Mouse (Mus musculus) liver, embryonic 13.5 days (tissue): ENCODE measurements around the gene Acta2. TPM values are rescaled to one million over a fixed set of nuclear protein-coding genes. Genes with fewer than 3 reads are reported as not detected.

Experiments used
- ATAC-seq: fragments of 200-750 bp; cut with Nextera tagmentation; 2 replicates; pipeline ENCODE4 v1.8.0; 2017; ENCODE audit warnings: low read depth, mild to moderate bottlenecking, moderate number of reproducible peaks, moderate library complexity
- DNase-seq: peaks from one replicate; pipeline ENCODE4 v3.0.0; 2022
- H3K27ac ChIP-seq: fragments of 300-500 bp; sonication (generic); 2 replicates; pipeline ENCODE4 v1.5.1; 2015; ENCODE audit warnings: moderate library complexity, mild to moderate bottlenecking, inconsistent platforms
- H3K27me3 ChIP-seq: fragments of 300-500 bp; sonication (generic); 2 replicates; pipeline ENCODE4 v1.6.1; 2015; ENCODE audit warnings: mild to moderate bottlenecking, inconsistent platforms
- H3K36me3 ChIP-seq: fragments of 300-500 bp; sonication (generic); 2 replicates; pipeline ENCODE4 v1.6.1; 2015; ENCODE audit warnings: mild to moderate bottlenecking, inconsistent platforms
- H3K4me1 ChIP-seq: fragments of 300-500 bp; sonication (generic); replicated peaks from 2 replicates; pipeline ENCODE4 v1.6.1; 2015; ENCODE audit warnings: inconsistent platforms
- H3K4me2 ChIP-seq: fragments of 300-500 bp; sonication (generic); 2 replicates; pipeline ENCODE4 v1.6.1; 2015; ENCODE audit warnings: inconsistent platforms, mild to moderate bottlenecking, moderate library complexity
- H3K4me3 ChIP-seq: fragments of 300-500 bp; sonication (generic); replicated peaks from 2 replicates; pipeline ENCODE4 v1.5.1; 2015; ENCODE audit warnings: mild to moderate bottlenecking, inconsistent platforms
- H3K9ac ChIP-seq: fragments of 300-500 bp; sonication (generic); 2 replicates; pipeline ENCODE4 v1.6.1; 2015; ENCODE audit warnings: mild to moderate bottlenecking, inconsistent platforms
- H3K9me3 ChIP-seq: fragments of 300-500 bp; sonication (generic); replicated peaks from 2 replicates; pipeline ENCODE4 v1.6.1; 2016; ENCODE audit warnings: inconsistent platforms
- WGBS: fragments of 180-500 bp; shearing (Covaris S2); methylation state at CpG from one replicate; pipeline ENCODE4 v1.1.7; 2015; ENCODE audit not compliant: insufficient replicate concordance; 5-methylcytosine and 5-hydroxymethylcytosine counted together
- polyA plus RNA-seq: library from polyadenylated mRNA; unstranded; fragments of >200 nt; fragmentation: Nextera tagmentation; extraction: Ambion mirVana; gene quantifications from 2 replicates; pipeline ENCODE4 v1.2.1, GENCODE M21; 2015

Gene Acta2
- polyA plus RNA-seq, 1 experiment from 2014 or later = 24.4 TPM

DNA sequence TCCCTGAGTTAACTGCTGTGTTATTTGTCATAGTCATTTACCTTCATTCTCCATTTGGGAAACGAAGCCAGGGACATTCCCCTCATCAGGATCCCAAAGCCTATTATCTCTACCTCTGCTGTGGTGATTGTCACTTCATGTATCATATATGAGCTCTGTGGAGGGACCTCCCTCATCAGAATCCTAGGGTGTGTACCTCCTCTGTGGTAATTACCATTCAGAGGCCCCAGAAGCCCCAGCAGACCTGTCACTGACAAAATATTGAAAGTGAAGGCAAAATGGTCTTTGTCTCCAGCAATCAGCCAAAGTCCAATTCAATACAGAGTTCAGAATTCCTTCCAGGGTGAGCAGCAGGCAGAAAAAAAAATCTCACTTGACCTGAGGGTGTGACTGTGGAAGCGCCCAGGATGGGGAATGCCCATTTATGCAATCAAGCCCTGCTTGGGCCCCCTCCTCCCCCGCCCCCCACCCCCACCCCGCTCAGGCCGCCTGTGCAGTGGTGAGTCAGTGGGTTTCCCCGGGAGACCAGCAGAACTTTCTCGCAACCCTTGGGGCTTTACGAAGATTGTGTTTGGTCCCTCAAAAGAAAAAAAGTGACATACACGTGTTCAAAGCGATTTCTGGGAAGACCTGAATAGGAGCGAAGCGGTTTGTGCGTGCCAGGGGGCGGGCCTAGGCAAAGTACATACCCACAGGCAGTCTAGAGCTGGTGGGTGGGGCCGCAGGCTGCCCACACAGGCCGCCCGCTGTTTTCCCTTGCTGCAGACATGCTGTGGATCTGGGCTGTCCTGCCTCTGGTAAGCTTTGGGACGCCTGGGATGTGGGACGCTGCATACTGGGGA lies 34.8 kb upstream of the Acta2 start, which contains the start of gene Fas:
TSS of gene Fas (plus strand) at position 719 of the 842 bp plus-strand sequence.
- WGBS = 3% methylated on average over 19 of the region's 19 CpGs
- Histone ChIP-seq H3K4me1 (peaks cover 4% of the 10 kb centered on the region), H3K27ac (no peak within 1 kb of the TSS), H3K9ac (peak within 1 kb of the TSS; percentile 54), H3K4me3 (peak within 1 kb of the TSS; percentile 54), H3K9me3 (no peaks in the 10 kb centered on the region), H3K4me2 (peak within 1 kb of the TSS; percentile 74), H3K36me3 (no peaks in the 10 kb centered on the region), H3K27me3 (no peaks in the 10 kb centered on the region)
- peak; percentile 50 for DNase-seq
- ATAC-seq = peak; percentile 90

DNA sequence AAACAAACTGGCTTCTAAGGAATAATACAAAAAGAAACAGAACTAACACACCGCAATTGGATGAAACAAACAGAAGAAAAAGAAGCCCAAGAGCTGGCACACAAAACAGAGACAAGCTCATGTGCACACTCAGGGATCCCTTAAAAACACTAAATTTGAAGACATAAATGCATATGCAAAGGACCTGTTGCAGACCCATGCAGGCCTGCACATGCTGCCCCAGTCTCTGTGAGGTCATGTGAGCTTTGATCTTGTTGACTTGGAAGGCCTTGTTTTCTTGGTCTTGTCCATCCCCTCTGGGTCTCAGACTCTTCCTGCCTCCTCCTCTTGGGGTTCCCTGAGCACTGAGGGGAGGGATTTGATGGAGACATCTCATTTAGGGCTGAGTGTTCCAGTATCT lies 33.3 kb upstream of the Acta2 start:
- Histone ChIP-seq H3K36me3 (no peaks in the 10 kb centered on the region), H3K4me2 (no peak overlapping the region), H3K27me3 (no peaks in the 10 kb centered on the region), H3K9ac (no peak overlapping the region), H3K4me1 (peaks cover 4% of the 10 kb centered on the region), H3K27ac (no peak overlapping the region), H3K4me3 (no peak overlapping the region), H3K9me3 (no peaks in the 10 kb centered on the region)
- ATAC-seq = no peak
- DNase-seq = no peak
- 65% methylated on average over 1 of the region's 1 CpGs for WGBS

DNA sequence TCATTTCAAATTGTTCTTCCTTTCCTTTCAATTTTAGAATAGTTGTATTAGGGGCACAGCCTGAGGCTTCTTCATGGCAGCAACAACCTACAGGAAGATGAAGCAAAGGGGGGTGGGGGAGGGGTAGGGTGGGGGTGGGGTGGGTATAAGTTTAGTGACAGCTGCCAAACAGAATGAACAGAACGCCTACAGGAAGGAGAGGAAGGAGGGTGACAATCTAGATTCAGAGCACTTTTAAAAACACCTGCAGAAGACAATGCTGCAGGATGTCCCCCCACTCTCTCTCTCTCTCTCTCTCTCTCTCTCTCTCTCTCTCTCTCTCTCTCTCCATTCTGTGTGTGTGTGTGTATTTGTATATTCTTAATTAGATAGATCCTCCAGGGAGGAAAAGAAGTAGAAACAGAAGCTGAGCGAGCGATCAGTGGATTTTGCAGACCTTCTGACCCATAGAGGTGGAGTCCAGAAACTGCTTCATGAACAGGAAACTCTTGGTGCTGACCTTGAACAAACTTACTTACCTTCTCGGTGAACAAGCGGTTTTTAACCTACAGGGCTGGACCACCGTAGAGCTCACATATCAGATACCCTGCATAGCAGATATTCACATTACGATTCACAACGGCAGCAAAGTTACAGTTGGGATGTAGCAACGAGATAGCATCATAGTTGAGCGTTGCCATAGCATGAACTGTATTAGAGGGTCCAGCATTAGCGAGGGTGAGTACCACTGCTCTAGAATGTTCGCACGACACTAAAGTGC lies 32.4 kb upstream of the Acta2 start:
- Histone ChIP-seq H3K4me3 (no peak overlapping the region), H3K4me1 (peaks cover 4% of the 10 kb centered on the region), H3K9ac (no peak overlapping the region), H3K27me3 (no peaks in the 10 kb centered on the region), H3K4me2 (no peak overlapping the region), H3K27ac (no peak overlapping the region), H3K9me3 (no peaks in the 10 kb centered on the region), H3K36me3 (no peaks in the 10 kb centered on the region)
- no peak for DNase-seq
- no peak for ATAC-seq
- WGBS = 48% methylated on average over 13 of the region's 13 CpGs

DNA sequence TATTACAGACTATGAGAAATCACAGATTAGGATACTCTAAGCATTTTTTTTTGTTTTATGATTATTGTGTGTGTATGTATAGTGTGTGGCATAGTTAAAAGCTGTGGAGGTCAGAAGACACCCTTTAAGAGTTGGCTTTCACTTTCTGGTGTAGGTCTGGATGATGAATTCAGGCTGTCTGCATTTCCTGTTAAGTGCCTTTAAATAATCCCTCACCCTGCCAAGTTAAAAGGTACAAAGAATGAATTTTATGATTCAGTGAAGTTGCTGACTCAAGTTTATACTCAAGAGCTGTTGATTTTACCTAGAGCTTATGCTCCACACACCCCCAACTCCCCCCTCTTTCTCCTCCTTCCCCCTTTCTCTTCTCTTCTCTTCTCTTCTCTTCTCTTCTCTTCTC lies 31.8 kb upstream of the Acta2 start:
- H3K9me3 ChIP-seq = no peaks in the 10 kb centered on the region
- ATAC-seq (no peak), DNase-seq (no peak)
- no peak overlapping the region for H3K4me3 ChIP-seq
- H3K9ac ChIP-seq = no peak overlapping the region
- H3K4me2 ChIP-seq = no peak overlapping the region
- H3K4me1 ChIP-seq = peaks cover 4% of the 10 kb centered on the region
- H3K27me3 ChIP-seq = no peaks in the 10 kb centered on the region
- no peaks in the 10 kb centered on the region for H3K36me3 ChIP-seq
- no peak overlapping the region for H3K27ac ChIP-seq

DNA sequence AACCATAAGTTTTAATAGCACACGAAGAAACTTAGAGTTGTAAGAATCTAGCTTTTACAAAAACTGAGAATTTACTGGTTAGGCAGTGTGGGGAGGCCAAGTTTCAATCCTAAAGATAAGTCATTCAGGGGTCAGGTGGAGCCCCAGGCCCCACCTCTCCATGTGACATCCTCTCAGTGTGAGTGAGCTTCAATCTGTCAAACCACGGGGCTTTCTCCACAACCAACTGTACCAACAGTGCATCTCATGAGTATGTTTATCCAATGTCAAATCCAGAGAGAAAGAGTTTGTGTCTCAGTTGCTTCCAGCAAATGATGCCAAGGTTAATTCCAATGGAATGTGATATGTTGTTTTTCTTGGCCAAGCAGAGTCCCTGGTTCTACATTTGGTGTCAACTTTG lies 29.4 kb upstream of the Acta2 start:
- 29% methylated on average over 2 of the region's 2 CpGs for WGBS
- H3K4me3 ChIP-seq = no peak overlapping the region
- H3K36me3 ChIP-seq = no peaks in the 10 kb centered on the region
- no peak overlapping the region for H3K4me2 ChIP-seq
- DNase-seq (no peak), ATAC-seq (no peak)
- H3K4me1 ChIP-seq = no peaks in the 10 kb centered on the region
- H3K9ac ChIP-seq = no peak overlapping the region
- H3K9me3 ChIP-seq = no peaks in the 10 kb centered on the region
- no peak overlapping the region for H3K27ac ChIP-seq
- no peaks in the 10 kb centered on the region for H3K27me3 ChIP-seq

DNA sequence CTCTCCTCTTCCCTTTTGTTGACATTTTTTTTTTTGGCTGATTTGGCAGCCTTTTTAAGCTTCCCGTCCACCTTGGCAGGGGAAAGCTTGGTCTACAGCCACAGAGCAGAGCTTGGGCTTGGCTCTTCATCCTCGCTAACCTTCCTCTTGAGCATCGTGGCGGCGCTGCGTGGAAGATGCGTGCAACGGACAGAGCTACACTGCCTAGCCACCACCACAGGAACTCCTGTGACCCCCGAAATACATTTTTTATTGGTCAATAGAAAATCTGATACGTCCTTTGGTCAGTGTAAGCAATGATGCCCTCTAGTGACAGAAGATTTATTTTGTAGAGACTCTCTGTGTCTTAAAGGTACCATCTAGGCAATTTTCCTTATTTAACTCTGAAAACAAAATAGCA lies 29.0 kb upstream of the Acta2 start:
- DNase-seq (no peak), ATAC-seq (no peak)
- no peak overlapping the region for H3K9ac ChIP-seq
- no peaks in the 10 kb centered on the region for H3K4me1 ChIP-seq
- no peak overlapping the region for H3K4me2 ChIP-seq
- H3K4me3 ChIP-seq = no peak overlapping the region
- H3K27me3 ChIP-seq = no peaks in the 10 kb centered on the region
- no peaks in the 10 kb centered on the region for H3K36me3 ChIP-seq
- 38% methylated on average over 10 of the region's 10 CpGs for WGBS
- H3K27ac ChIP-seq = no peak overlapping the region
- no peaks in the 10 kb centered on the region for H3K9me3 ChIP-seq

DNA sequence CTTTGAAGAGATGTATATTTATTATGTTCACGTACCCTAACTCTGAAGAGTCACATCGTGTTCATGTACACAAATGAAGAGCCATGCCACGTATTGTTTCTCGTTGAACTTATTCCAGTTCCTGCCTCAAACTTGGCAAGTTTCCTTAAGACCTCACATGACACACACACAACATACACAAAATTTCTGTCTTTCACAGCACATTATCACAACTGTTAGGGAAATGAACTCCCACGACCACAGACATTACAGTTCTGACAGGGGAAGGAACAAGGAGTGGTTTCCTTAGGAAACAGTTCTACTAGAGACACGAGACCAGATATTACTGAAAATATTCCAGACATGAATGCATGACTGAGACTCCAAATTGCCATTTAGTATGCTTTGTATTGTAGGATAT lies 28.2 kb upstream of the Acta2 start:
- no peak overlapping the region for H3K4me2 ChIP-seq
- H3K27ac ChIP-seq = no peak overlapping the region
- ATAC-seq = no peak
- 48% methylated on average over 6 of the region's 6 CpGs for whole genome bisulfite sequencing
- H3K4me1 ChIP-seq = no peaks in the 10 kb centered on the region
- no peak overlapping the region for H3K9ac ChIP-seq
- DNase-seq = no peak
- no peak overlapping the region for H3K4me3 ChIP-seq
- no peaks in the 10 kb centered on the region for H3K9me3 ChIP-seq
- H3K36me3 ChIP-seq = no peaks in the 10 kb centered on the region
- H3K27me3 ChIP-seq = no peaks in the 10 kb centered on the region

DNA sequence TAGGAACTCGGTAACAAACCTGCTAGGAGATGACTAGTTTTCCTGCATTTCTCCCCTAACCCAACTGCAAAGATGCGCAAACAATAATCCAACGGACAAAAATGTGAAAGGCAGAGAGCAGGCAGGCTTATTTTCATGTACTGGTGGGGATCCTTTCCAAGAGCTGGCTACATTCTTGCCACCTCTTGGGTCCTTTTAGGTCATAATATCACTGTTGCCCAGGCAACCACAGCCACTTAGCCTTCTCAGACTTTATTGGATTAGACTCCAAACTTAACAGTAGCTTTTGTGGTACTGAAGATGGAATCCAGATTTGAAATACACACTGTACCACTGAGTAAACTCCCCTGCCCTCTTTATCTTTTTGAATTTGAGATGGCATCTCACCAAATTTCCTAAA lies 22.7 kb upstream of the Acta2 start:
- no peak overlapping the region for H3K27ac ChIP-seq
- H3K4me2 ChIP-seq = no peak overlapping the region
- H3K27me3 ChIP-seq = no peaks in the 10 kb centered on the region
- no peaks in the 10 kb centered on the region for H3K4me1 ChIP-seq
- no peaks in the 10 kb centered on the region for H3K36me3 ChIP-seq
- no peak overlapping the region for H3K4me3 ChIP-seq
- 60% methylated on average over 3 of the region's 3 CpGs for WGBS
- no peak overlapping the region for H3K9ac ChIP-seq
- DNase-seq = no peak
- H3K9me3 ChIP-seq = no peaks in the 10 kb centered on the region
- no peak for ATAC-seq

DNA sequence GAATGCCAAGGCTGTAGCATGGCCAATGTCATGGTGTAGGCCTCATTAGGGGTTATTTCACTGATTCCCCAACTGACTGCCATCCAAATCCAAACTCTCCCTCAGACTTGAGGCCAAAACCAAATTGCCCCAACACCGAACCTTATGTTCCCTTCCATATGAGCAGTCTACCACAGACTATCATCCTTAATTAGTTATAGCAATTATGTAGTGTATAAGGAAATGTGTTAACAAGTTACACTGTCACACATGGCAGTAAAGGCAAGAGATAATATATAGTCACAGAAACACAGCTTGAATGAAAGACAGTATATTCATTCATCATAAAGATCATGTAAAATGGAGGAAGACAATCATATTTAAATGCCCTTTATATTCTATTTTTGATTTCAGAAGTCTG lies 17.7 kb upstream of the Acta2 start:
- WGBS = 79% methylated on average over 1 of the region's 1 CpGs
- H3K27me3 ChIP-seq = no peaks in the 10 kb centered on the region
- H3K9me3 ChIP-seq = no peaks in the 10 kb centered on the region
- no peak overlapping the region for H3K27ac ChIP-seq
- H3K4me1 ChIP-seq = no peaks in the 10 kb centered on the region
- ATAC-seq = no peak
- DNase-seq = no peak
- no peaks in the 10 kb centered on the region for H3K36me3 ChIP-seq
- no peak overlapping the region for H3K9ac ChIP-seq
- H3K4me3 ChIP-seq = no peak overlapping the region
- H3K4me2 ChIP-seq = no peak overlapping the region

DNA sequence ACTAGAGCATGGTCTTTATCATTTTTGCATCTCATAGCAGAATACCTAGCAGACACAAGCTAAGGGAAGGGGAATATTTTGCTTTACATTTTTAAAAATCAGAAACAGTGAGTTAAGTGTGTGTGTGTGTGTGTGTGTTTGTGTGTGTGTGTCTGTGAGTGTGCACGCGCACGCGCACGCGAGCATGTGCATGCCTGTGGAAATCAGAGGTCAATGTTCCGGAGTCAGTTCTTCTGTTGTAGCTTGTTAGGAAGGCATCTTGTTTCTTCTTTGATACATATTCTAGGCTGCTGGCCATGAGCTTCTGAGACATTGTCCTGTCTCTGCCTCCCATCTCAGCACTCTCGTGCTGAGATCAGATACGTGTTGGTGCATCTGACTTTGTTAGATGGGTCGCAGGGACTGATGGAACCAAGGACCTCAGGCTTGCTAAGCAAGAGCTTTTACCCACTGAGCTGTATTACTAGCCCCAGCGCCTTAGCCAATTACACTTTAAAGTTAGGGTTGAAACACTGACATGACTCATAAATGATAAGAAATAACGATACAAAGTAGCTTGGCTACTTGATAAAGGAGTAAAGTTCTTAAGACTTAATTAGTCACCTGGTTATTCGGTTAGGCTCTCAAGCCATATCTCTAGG lies 15.6 kb upstream of the Acta2 start:
- Histone ChIP-seq H3K36me3 (no peaks in the 10 kb centered on the region), H3K4me2 (no peak overlapping the region), H3K9me3 (no peaks in the 10 kb centered on the region), H3K27ac (no peak overlapping the region), H3K4me3 (no peak overlapping the region), H3K9ac (no peak overlapping the region), H3K4me1 (no peaks in the 10 kb centered on the region), H3K27me3 (no peaks in the 10 kb centered on the region)
- ATAC-seq (no peak), DNase-seq (no peak)
- WGBS = 81% methylated on average over 13 of the region's 13 CpGs

DNA sequence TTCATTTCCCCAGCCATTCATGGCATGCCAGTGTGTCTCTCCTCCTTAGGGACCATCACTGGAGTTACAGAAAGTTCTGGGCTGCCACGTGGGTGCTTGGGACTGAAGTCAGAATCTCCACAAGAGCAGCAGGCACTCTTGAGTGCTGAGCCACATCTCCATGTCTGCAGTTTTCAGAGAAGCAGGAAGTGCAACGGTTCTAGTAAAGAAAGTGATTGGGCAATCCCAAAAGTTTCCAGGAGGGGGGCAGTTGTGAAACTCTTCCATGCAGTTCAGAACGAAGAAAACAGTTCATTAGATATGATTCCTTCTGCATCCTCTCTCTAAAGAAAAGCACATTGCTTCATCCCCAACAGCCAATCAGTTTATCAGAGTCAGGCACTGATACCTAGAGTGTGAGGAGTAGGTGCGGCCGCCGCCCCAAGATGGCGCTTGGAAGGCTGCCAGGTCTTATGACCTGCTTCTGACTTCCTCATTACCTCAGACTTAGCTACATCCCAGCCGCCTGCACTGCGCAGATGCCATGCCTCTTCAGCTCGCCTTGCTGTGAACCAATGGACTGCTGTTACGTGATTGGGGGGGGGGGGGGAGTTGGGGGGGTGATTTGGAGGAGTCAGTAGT lies 14.8 kb upstream of the Acta2 start:
- no peak overlapping the region for H3K27ac ChIP-seq

More for the DNA sequence above, 14.8 kb upstream of the Acta2 start:
- no peak overlapping the region for H3K4me3 ChIP-seq
- no peaks in the 10 kb centered on the region for H3K36me3 ChIP-seq
- no peak overlapping the region for H3K9ac ChIP-seq
- DNase-seq (no peak), ATAC-seq (no peak)
- H3K4me1 ChIP-seq = no peaks in the 10 kb centered on the region
- no peak overlapping the region for H3K4me2 ChIP-seq
- H3K27me3 ChIP-seq = no peaks in the 10 kb centered on the region
- WGBS = 70% methylated on average over 11 of the region's 11 CpGs
- no peaks in the 10 kb centered on the region for H3K9me3 ChIP-seq
